Mouse (Mus musculus) c-Kit-positive CD71-negative TER-119-negative erythroid progenitor cells, embryonic 14.5 days (primary cell): ENCODE results near the gene Lgals1.

Experiments used
- DNase-seq: peaks from one replicate; pipeline ENCODE4 v3.0.0-alpha.2; 2013; ENCODE audit warnings: low read depth

Lgals1 gene

DNA sequence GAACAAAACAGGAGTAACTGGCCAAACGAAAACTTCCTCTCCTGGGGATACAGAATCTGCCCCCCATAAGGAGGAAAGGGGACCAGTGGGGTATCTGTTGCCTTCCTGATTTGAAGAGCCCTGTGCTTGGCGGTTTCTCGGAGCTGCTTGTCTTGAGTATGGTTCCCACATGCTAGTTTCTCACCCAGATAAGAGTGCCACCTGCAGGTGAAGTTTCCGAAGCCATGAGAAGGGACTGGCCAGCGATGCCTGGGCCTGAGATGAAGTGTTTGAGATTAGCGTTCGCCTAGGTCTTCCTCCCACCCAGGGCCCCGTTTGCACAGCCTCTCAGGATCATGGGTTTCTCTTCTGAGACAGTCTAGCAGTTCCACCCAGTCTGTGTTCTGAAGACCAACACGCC lies 14.5 kb upstream of the Lgals1 start:
- no peak for DNase-seq

DNA sequence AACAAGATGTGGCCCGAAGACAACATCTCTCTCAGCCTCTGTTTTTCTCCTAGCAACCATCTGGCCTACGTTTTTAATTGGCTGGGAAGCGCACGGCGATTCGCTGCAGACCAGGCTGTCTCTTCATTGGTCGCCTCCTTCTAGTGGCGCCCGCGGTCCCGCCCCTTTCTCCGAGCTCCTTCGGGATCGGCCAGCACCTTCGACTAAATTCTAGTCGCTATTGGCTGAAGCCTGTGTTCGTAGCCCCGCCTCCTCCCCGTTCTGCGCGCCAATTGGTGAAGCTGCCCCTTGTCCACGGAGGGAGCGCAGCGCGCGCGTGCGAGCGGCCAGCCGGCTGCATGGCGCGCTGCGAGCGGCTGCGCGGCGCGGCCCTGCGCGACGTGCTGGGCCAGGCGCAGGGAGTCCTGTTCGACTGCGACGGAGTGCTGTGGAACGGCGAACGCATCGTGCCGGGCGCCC lies 12.9 kb upstream of the Lgals1 start, which contains the start of gene Pdxp:
Gene Pdxp (plus strand): TSS at position 288 of the 459 bp plus-strand sequence.
- peak; percentile 97 for DNase-seq

DNA sequence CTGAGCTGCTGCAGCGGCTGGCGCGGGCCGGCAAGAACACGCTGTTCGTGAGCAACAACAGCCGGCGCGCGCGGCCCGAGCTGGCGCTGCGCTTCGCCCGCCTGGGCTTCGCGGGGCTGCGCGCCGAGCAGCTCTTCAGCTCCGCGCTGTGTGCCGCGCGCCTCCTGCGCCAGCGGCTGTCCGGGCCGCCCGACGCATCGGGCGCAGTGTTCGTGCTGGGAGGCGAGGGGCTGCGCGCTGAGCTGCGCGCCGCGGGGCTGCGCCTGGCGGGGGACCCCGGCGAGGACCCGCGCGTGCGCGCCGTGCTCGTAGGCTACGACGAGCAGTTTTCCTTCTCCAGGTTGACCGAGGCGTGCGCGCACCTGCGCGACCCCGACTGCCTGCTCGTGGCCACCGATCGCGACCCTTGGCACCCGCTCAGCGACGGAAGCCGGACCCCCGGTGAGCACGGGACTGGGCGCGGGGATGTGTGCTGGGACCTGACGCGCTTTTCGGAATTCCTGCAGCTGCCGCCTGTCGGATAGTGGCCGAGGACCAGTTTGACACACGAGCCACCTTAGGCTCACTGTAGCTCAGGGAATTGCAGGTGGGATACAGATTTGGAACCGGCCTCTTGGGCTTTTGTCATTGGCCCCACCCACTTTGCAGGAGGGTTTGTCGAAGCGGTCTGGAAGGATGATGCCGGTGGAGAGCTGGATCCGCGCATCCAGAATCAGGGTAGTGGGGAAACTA lies 12.3 kb upstream of the Lgals1 start:
- no peak for DNase-seq

DNA sequence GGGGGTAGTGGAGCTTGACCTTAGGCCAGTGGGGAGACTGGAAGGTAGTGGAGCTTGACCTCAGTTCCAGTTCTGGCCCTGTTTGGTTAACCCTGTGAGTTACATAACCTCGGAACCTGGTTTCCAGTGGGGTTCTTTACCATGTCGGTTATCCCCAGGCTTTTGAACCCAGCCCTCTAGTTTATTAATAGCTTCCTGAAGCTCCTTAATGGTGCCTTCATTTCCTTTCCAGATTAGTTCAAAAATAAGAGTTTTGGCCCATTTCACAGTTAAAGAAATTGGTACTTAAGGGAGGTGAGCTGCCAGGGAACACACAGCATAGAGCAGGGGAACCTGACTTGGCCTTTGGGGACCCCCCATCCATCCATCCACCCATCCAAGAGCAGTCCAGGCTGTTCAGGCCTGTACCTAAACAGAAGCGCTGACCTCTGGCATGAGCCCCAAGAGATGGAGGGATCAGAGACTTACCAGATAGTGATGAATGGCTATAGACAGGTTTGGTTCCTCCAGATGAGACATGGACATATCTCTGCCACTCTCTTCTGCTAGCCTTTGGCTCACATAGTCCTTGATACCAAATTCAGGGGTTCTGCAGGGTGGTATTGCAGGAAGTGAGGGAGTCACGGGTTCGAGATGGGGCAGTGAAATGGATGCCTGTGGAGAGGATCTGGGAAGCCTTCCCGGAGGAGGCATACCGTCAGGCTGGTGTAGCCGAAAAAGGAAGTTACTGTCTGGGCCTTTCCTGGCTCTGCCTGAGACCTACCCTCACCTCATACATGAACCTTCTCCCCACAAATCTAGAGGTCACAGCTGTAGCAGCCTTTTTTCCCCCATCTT lies 11.5 kb upstream of the Lgals1 start:
- DNase-seq, result no peak

DNA sequence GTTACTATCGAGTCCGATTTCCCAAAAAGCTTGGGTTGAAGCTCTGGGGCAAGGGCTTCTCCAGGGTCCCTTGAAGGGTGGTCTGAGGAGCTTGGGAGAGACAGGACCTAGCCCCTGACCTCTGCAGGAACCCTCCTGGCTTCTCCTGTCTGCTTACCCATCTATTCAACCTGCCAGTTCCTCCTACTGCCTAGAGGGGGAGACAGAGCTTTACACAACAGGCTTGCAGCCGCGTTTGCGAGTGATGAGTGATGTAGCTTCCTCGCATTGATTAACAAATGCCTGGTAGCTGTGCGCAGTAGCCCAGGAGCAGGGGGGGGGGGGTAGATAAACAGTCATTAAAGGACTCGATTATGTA lies 10.9 kb upstream of the Lgals1 start:
- DNase-seq, result no peak

DNA sequence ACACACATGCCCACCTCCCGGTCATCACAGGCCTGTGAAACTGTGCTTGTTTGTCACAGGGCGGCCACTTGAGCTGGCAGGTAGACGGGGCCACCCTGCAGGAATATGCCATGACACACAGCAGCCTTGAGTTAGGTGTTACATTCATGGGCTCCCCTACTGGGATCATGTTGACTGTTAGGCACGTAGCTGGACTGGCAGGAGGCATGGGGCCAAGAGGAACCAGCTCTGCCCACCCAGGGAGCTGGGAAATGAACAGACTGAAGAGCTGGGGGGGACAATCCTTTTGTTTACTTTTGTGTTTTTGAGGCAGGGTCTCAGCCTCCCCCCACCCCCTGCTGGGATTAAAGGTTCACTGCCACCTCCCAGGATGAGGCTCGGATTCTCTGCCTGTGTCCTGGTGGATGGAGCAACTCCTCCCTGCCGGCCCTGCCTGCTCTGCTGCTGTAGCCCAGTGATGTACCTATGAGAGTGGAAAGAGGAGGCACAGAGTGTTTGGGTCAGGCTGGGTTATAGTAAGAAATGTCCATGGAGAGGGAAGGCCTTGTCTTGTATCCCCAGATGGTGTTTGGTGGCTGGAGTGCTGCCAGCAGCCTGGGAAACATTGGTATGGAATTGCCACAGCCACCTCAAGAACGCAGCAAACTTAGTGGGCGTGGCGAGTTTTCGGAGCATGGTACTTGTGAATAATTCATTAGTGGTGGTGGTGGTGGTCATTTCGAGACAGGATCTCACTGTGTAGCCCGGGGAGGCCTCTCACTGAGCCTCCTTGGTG lies 10.3 kb upstream of the Lgals1 start:
- DNase-seq, result no peak

DNA sequence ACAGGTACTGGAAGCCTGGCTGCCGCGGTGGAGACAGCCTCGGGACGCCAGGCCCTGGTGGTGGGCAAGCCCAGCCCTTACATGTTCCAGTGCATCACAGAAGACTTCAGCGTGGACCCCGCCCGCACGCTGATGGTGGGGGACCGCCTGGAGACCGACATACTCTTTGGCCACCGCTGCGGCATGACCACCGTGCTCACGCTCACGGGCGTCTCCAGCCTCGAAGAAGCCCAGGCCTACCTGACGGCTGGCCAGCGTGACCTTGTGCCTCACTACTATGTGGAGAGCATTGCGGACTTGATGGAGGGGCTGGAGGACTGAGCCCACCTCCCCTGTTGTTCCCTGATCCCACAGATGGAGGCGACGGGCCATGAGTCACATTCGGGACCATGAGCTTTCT lies 8.4 kb upstream of the Lgals1 start:
- no peak for DNase-seq

DNA sequence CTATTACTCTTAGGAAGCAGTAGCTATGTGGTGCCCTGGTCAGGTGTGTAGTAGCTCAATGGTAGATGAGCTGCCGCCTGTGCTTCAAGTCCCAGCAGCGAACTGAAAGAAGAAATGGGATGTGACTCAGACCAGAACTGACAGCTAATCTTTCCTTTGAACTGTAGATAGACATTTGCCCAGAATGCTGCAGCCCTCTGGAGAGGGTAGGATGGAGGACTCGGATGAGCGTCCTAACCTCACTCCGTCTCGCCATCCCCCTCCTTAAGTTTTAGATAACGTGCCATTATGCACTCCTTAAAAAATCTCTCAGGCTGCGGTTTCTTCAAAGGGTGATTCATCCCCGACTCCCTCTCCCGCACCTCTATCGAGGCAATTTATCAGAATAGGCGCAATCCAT lies 6.6 kb upstream of the Lgals1 start:
- no peak for DNase-seq

DNA sequence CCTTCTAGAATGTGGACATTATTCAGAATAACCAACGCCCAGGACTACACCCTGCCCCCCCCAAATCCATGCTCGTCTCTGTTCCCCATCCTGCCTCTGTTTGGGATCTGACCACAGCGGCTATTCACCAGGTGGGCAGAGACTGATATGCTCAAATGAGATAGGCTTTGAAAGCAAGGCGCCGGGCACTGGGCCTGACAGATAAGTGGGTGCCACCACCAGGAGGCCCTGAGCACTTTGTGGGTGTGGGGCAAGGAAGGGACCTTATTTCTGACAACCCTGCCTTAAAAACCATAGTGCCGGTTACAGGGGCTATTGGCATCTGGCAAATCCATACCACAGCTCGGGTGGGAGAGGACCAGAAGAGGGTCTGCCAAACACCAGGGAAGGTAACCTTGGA lies 3.8 kb upstream of the Lgals1 start:
- no peak for DNase-seq

DNA sequence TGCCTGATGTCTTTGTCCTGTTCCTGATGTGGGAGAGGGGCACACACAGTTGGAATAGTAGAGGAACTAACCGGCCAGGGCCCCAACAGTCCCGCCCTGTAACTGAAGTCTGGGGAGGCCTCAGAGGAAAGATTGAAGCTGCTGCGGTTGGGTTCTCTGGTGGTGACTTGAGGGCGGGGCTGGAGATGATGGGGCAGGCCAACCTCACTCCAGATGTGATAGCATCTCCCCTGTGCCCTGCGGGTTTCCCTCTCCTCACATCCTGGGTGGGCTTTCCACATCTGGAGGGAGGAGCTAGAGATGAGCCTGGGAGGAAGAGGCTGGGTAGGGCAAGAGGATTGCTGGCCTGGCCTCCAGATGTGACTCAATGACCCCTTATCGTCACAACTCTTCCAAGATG lies 2.9 kb upstream of the Lgals1 start:
- DNase-seq, result peak; percentile 66

DNA sequence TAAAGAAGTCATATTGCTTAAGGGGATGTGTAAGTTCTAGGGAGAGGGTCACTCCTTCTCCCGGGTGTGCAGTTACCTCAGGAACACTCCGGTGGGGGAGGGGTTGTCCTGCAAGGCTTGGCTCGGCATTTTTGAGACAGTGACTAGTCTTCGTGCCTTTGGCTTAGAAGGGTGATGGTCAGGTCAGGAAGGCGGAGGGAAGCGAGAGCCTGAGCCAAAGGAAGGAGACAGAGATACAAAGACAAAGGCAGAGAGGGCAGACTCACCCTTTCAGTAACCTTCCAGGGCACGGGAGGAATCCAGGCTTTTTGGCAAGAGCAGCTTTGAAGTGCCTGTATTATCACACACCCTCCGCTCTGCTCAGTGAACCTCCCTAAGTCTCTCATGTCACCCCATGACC lies 1.4 kb upstream of the Lgals1 start:
- no peak for DNase-seq

DNA sequence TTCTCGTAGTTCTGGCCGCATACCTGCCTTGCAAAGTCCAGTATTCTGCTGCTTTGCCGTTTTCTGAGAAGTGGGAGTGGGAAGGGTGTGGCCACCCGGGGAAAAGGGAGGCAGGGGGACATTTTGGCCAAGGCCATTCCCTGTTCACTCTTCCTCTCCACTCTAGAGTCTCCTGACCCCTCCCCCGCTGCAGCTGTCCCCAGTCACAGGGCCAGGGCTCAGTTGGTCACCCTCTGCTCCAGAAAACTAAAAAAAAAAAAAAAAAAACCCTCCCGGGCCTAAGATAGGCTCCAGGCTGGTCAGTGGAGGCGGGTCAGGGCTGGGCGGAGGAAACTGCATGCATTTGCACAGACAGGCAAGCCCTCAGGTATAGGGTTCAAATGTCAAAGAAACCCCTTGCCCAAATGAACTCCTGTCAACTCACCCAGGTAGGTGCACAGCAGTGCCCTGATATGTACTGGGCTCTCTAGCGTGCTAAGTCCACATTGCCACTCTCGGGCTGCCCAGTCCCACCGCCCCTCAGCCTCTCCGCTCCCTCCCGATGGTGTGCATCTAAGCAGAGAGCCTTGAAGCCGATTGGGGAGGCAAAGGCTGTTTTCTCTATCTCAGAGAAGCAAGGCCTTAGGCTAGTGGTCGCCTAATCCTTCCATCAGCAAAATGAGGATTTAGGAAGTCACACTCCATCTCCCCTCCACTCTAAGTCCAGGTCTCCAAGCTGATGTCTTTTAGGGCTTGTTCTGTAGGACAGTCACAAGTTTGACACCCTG lies 679 bp downstream of the Lgals1 start:
- no peak for DNase-seq

DNA sequence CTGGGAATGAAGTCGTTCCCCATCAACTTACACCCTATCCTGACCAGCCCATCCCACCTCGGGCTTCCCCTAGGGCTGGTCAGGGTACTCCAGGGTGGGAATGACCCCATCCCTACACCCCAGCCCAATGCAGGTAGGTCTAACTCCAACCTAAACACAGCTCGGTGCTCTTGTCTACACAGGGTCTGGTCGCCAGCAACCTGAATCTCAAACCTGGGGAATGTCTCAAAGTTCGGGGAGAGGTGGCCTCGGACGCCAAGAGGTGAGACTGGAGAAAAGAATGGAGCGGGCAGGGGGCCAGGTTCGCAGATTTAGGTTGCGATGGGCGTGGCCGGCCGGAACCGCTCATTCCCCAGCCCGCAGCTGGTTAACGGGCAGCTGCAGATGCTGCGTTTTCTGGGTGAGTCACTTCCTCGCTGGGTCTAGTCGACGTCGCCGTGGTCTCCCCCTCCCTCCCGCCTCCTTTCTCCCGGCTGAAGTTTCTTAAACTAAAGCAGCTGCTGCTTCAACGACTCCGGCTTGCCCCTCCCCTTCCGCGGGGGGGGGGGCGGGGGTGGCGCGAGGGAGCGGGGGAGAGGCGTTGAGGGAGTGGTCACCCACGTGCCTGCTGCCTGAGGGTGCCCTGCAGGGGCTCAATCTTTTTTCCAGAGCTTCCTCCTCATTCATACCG lies 1.4 kb downstream of the Lgals1 start:
- peak; percentile 85 for DNase-seq

DNA sequence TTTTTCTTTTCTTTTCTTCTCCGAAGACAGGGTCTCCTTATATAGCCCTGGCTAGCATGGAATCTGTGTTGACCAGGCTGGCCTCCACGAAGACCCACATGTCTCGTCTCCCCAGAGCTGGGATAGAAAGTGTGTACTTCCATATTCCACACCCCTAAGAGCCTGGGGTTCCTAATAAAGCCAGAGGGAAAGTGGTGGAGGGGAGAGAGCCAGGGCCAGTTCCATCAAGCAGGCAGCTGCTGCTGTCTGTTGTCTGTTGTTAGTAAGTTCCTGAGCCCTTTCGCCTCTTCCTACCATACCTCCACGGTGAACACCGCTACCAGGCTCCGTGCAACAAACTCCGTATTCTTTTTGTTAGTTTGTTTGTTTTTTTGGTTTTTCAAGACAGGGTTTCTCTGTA lies 2.0 kb downstream of the Lgals1 start:
- no peak for DNase-seq

DNA sequence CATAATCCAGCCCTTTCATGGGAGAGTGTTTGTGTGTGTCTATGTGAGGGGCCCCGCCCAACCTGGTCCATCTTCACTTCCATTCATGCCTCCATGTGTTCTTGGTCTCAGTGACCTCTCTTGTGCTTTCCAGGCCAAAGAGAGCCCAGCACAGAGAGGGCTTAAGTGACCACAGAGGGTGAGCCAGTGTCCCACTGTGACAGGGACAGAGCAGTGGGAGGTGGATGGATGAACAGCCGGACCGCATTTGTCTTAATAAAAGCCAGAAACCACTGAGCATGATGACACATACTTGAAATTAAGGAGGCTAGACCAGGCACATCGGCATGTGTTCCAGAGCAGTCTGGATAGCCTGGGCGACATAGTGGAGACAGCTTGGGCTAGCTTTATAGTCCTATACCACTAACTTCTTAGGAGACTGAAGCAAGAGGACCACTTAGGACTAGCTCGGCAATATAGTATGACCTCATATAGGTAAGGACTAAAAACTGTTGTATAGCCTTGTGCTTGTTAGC lies 3.7 kb downstream of the Lgals1 start:
- DNase-seq, result no peak

DNA sequence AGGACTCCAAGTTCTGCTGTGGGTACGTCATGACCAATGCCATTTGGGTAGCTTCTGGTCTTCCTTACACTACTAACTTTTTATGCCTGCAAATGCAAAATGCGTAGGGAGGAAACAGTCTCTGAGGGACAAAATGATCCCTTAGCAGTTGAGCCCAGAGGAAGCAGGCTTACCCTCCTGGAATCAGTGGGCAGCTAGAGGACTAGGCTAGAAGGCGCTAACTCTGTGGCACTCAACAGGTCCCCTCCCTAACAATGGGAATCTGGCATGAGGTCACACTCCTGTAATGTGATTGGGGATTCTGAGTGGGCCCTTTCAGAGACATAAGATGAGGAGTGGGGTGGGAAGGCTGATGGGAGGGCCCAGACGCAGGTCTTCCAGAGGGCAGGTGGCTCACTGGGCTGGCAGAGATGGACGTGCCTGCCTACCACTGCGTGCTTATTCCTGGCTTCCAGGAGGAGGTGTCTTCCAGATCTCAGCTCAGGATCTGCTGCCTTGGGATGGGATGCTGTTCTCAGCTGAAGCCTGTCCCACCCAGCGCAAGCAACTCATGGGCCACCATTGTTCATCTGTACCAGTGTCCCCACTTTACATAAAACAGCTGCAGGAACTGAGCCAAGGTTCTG lies 4.4 kb downstream of the Lgals1 start:
- DNase-seq, result no peak

DNA sequence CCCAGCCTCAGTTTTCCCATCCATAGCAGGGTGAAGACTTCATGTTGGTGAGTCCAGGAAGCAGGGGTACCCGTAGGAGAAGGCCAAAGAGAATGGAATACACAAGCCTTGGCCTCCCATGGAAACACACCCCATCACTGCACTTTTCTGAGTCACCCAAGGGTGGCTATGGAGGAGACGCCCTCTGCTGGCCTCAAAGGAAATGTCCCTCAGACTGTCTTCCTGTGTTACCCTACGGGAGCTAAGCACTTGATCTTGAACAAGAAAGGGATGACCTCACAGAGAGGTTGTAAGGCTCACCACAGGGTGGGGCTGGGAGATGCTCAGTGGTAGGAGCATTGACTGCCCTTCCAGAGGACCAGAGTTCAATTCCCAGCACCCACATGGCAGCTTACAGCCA lies 5.1 kb downstream of the Lgals1 start:
- peak; percentile 83 for DNase-seq

DNA sequence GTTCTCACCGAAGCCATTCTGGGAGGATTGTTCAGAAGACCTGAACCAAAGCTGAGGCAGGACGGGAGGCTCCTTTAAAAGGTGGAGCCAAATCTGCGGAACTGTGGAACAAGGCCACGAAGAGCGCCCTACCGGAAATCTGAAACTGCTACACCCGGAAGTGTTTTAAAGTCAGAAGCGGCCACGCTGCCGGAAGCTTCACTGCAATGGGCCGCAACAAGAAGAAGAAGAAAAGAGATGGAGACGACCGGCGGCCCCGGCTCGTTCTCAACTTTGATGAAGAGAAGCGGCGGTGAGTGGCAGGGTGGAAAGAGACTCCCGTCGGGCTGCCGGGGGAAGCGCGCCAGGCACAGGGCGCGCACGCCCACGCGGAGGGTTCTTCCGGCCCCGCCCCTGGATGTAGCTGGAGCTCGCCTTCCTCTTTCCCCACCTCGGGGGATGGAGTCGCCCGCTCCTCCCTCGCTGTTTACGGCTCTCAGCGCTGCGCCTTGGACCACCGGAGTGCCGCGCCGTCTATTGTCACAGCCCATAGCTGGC lies 8.3 kb downstream of the Lgals1 start, which contains the start of gene Nol12:
Gene Nol12 (plus strand): TSS at position 150 of the 537 bp plus-strand sequence.
- DNase-seq, result peak; percentile 81

DNA sequence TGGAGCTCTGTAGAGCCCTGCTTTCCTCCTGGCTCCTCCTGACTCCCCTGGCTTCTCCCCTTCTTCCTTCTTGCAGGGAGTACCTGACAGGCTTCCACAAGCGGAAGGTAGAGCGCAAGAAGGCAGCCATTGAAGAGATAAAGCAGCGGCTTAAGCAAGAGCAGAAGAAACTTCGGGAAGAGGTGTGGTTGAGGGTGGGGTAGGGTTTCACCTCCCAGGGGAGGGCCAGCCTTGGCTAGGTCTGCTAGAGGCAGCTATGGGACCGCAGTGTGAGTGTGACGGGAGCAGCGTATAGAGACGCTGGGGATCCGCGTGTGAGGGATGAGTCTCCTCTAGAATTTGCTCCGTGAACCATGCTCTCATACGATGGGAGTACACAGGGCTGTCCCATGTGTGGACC lies 9.9 kb downstream of the Lgals1 start:
- DNase-seq, result no peak

DNA sequence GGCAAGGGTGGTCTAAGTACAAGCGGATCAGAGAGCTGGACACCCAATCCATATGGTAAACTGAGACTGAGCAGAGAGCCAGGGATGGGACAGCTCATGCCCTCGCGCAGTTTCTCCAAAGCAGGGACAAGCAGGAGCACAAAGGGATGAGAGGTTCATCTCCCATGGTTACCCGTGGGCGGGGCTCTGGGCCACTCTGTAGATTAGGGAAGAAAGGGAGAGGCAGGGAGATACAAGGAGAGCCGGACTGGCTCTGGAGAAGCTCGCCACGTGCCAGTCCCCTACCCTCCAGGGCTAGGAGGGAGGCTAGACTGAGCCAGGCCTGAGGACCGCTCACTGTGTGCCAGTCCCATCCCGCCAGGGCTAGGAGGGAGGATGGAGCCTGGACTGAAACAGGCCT lies 10.8 kb downstream of the Lgals1 start:
- no peak for DNase-seq
